Mouse (Mus musculus) megakaryocyte, embryonic 14.5 days (primary cell): ENCODE measurements around the gene Sema3f.

Experiments used
- FLI1 ChIP-seq: IDR thresholded peaks from 2 replicates; pipeline ENCODE4 v1.6.1; 2012; ENCODE audit warnings: low read length, inconsistent platforms, mixed read lengths
- GATA1 ChIP-seq: IDR thresholded peaks from 3 replicates; pipeline ENCODE4 v1.6.1; 2012; ENCODE audit warnings: mixed read lengths, low read length, inconsistent platforms, borderline replicate concordance

DNA sequence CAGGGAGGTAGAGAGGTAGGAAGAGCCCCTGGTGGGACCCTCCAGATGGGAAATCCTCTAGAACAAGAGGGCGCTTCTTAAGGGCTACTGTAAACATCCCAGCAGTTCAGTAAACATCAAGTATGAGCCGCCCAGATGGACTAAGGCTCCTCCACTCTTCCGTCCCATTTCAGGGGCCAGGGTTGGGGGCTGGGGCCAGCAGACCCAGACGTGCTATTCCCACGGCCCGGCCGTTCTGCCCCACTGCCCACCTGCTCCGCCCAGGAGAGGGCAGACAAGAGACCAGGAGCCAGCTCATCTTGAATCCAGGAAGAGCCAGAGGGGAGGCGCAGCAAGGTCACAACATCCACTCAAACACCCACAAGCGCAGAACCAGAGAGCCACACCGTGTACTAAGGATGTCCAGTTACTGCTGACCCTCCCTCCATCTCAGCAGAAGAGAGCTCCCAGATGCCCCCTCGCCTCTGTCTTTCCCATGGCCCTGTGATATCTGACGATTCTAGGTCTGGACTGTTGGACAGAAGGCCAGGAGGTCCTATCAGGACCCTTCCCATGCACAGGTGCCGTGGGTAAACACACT lies 11.6 kb downstream of the Sema3f start:
- TF ChIP-seq GATA1: no peak
- TF ChIP-seq FLI1: no peak
